Mouse (Mus musculus) limb, embryonic 11.5 days (tissue): Measurements from ENCODE around the gene Pdhx. TPM values are rescaled to one million over a fixed set of nuclear protein-coding genes. Genes with fewer than 3 reads are reported as not detected.

Experiments used
- ATAC-seq: fragments of 200-750 bp; cut with Nextera tagmentation; 2 replicates; pipeline ENCODE4 v1.8.0; 2017; ENCODE audit warnings: low read depth; ENCODE audit not compliant: insufficient number of reproducible peaks, low FRiP score, low TSS enrichment
- DNase-seq: peaks from one replicate; pipeline ENCODE4 v3.0.0-alpha.2; 2015; ENCODE audit warnings: low spot score
- H3K27ac ChIP-seq: fragments of 300-500 bp; sonication (generic); replicated peaks from 2 replicates; pipeline ENCODE4 v1.5.1; 2014; ENCODE audit warnings: low read depth, mild to moderate bottlenecking, low read length
- H3K27me3 ChIP-seq: fragments of 300-500 bp; sonication (generic); 2 replicates; pipeline ENCODE4 v1.6.1; 2014; ENCODE audit warnings: mild to moderate bottlenecking, low read length, mixed read lengths; ENCODE audit not compliant: control insufficient read depth, insufficient read depth
- H3K36me3 ChIP-seq: fragments of 300-500 bp; sonication (generic); 2 replicates; pipeline ENCODE4 v1.6.1; 2014; ENCODE audit warnings: mild to moderate bottlenecking, low read length, moderate library complexity, mixed read lengths; ENCODE audit not compliant: control insufficient read depth, insufficient read depth
- H3K4me1 ChIP-seq: fragments of 300-500 bp; sonication (generic); 2 replicates; pipeline ENCODE4 v1.6.1; 2014; ENCODE audit warnings: low read length, mixed read lengths; ENCODE audit not compliant: control insufficient read depth, insufficient read depth
- H3K4me2 ChIP-seq: fragments of 300-500 bp; sonication (generic); 2 replicates; pipeline ENCODE4 v1.6.1; 2014; ENCODE audit warnings: low read depth, mild to moderate bottlenecking, moderate library complexity; ENCODE audit not compliant: severe bottlenecking
- H3K4me3 ChIP-seq: fragments of 300-500 bp; sonication (generic); 2 replicates; pipeline ENCODE4 v1.5.1; 2014; ENCODE audit warnings: low read depth, low read length
- H3K9ac ChIP-seq: fragments of 300-500 bp; sonication (generic); 2 replicates; pipeline ENCODE4 v1.6.1; 2014; ENCODE audit warnings: mild to moderate bottlenecking, low read length
- H3K9me3 ChIP-seq: fragments of 300-500 bp; sonication (generic); 2 replicates; pipeline ENCODE4 v1.6.1; 2016; ENCODE audit warnings: low read length; ENCODE audit not compliant: control insufficient read depth
- WGBS: fragments of 180-500 bp; shearing (Covaris S2); extraction: QIAGEN DNeasy Blood & Tissue Kit; methylation state at CpG from one replicate; pipeline ENCODE4 v1.1.7; 2014; 5-methylcytosine and 5-hydroxymethylcytosine counted together
- polyA plus RNA-seq: library from polyadenylated mRNA; unstranded; fragments of >200 nt; fragmentation: Nextera tagmentation; extraction: Ambion mirVana; gene quantifications from 2 replicates; pipeline ENCODE4 v1.2.1, GENCODE M21; 2014

Pdhx gene
- polyA plus RNA-seq, 1 experiment from 2014 or later: 43.3 TPM

GRCm38 (mm10) chr2:103068602-103069001 is 4.7 kb downstream of the Pdhx start:
- Histone ChIP-seq H3K27me3 (no peaks in the 10 kb centered on the region), H3K36me3 (no peaks in the 10 kb centered on the region), H3K9ac (no peak overlapping the region), H3K4me3 (no peak overlapping the region), H3K9me3 (no peaks in the 10 kb centered on the region), H3K4me1 (no peaks in the 10 kb centered on the region), H3K4me2 (no peak overlapping the region), H3K27ac (no peak overlapping the region)
- ATAC-seq (no peak), DNase-seq (no peak)
- WGBS: 97% methylated on average over 1 of the region's 1 CpGs

DNA sequence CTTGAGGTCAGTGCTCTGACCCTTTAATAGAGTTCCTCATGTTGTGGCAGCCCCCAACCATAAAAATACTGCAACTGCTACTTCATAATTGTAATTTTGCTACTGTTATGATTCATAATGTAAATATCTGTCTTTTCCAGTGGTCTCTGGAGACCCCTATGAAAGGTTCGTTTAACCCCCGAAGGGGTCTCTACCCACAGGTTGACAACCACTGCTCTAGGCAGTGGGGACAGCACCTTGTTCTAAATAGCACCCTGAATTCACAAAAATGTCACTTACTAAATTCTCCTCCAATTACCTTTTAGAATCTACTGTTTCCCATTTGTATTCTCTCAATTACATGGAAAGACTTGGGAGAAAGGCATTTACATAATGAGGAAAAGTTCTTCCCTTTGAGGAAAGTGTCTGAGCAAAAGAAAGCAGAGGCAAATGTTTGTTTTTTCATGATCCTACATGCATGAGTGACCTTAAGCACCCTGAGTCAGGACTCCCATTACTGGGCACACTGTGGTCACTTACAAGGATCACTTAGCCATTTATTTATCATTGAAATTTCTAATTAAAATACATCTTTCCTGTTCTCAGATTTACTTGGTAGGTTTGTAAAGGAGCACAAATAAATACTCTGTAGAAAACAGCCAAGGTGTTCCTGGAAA is 5.6 kb downstream of the Pdhx start:
- 91% methylated on average over 2 of the region's 2 CpGs for WGBS
- ATAC-seq (no peak), DNase-seq (no peak)
- H3K4me1 ChIP-seq: no peaks in the 10 kb centered on the region
- no peak overlapping the region for H3K27ac ChIP-seq
- H3K9me3 ChIP-seq: no peaks in the 10 kb centered on the region
- no peak overlapping the region for H3K9ac ChIP-seq
- H3K27me3 ChIP-seq: no peaks in the 10 kb centered on the region
- no peak overlapping the region for H3K4me2 ChIP-seq
- no peak overlapping the region for H3K4me3 ChIP-seq
- H3K36me3 ChIP-seq: no peaks in the 10 kb centered on the region

- no peaks in the 10 kb centered on the region for H3K27me3 ChIP-seq
- WGBS: 85% methylated on average over 8 of the region's 8 CpGs
These were observed 6.4 kb downstream of the Pdhx start for GRCm38 (mm10) chr2:103066683-103067551.

GRCm38 (mm10) chr2:103062865-103063264 is 10.4 kb downstream of the Pdhx start:
- Histone ChIP-seq H3K9ac (no peak overlapping the region), H3K4me2 (no peak overlapping the region), H3K27ac (no peak overlapping the region), H3K4me3 (no peak overlapping the region), H3K9me3 (no peaks in the 10 kb centered on the region), H3K4me1 (no peaks in the 10 kb centered on the region), H3K27me3 (no peaks in the 10 kb centered on the region), H3K36me3 (no peaks in the 10 kb centered on the region)
- 38% methylated on average over 3 of the region's 3 CpGs for WGBS
- DNase-seq (peak; percentile 60), ATAC-seq (no peak)

More at GRCm38 (mm10) chr2:103066683-103067551, 6.4 kb downstream of the Pdhx start:
- Histone ChIP-seq H3K4me3 (no peak overlapping the region), H3K36me3 (no peaks in the 10 kb centered on the region), H3K9ac (no peak overlapping the region), H3K27ac (no peak overlapping the region), H3K4me2 (no peak overlapping the region), H3K4me1 (no peaks in the 10 kb centered on the region), H3K9me3 (no peaks in the 10 kb centered on the region)
- DNase-seq: no peak
- no peak for ATAC-seq

- H3K9me3 ChIP-seq: no peaks in the 10 kb centered on the region
- H3K4me2 ChIP-seq: no peak overlapping the region
- WGBS: 91% methylated on average over 3 of the region's 3 CpGs
- H3K9ac ChIP-seq: no peak overlapping the region
- no peaks in the 10 kb centered on the region for H3K4me1 ChIP-seq
- no peak overlapping the region for H3K27ac ChIP-seq
- no peak overlapping the region for H3K4me3 ChIP-seq
- no peaks in the 10 kb centered on the region for H3K36me3 ChIP-seq
- H3K27me3 ChIP-seq: no peaks in the 10 kb centered on the region
- ATAC-seq (no peak), DNase-seq (no peak)
These were observed 15.0 kb downstream of the Pdhx start for GRCm38 (mm10) chr2:103058266-103058665.

- Histone ChIP-seq H3K9me3 (no peaks in the 10 kb centered on the region), H3K4me1 (no peaks in the 10 kb centered on the region), H3K9ac (no peak overlapping the region), H3K36me3 (no peaks in the 10 kb centered on the region), H3K4me2 (no peak overlapping the region), H3K27me3 (no peaks in the 10 kb centered on the region), H3K4me3 (no peak overlapping the region), H3K27ac (no peak overlapping the region)
- ATAC-seq (no peak), DNase-seq (no peak)
- 91% methylated on average over 6 of the region's 6 CpGs for WGBS
These were observed 17.5 kb downstream of the Pdhx start for GRCm38 (mm10) chr2:103055820-103056219.

GRCm38 (mm10) chr2:103051937-103052893 is 21.1 kb downstream of the Pdhx start:
- ATAC-seq (no peak), DNase-seq (no peak)
- H3K9me3 ChIP-seq: no peaks in the 10 kb centered on the region
- H3K9ac ChIP-seq: no peak overlapping the region
- H3K36me3 ChIP-seq: no peaks in the 10 kb centered on the region
- no peaks in the 10 kb centered on the region for H3K27me3 ChIP-seq
- H3K4me2 ChIP-seq: no peak overlapping the region
- no peaks in the 10 kb centered on the region for H3K4me1 ChIP-seq
- H3K27ac ChIP-seq: no peak overlapping the region
- WGBS: 83% methylated on average over 19 of the region's 19 CpGs
- no peak overlapping the region for H3K4me3 ChIP-seq

- no peak overlapping the region for H3K27ac ChIP-seq
- H3K4me2 ChIP-seq: no peak overlapping the region
- WGBS: 94% methylated on average over 2 of the region's 2 CpGs
- H3K9me3 ChIP-seq: no peaks in the 10 kb centered on the region
- H3K4me1 ChIP-seq: no peaks in the 10 kb centered on the region
- ATAC-seq: no peak
- H3K4me3 ChIP-seq: no peak overlapping the region
- no peak for DNase-seq
- no peaks in the 10 kb centered on the region for H3K36me3 ChIP-seq
- no peaks in the 10 kb centered on the region for H3K27me3 ChIP-seq
- no peak overlapping the region for H3K9ac ChIP-seq
These were observed 28.0 kb downstream of the Pdhx start for GRCm38 (mm10) chr2:103045286-103045685.
